Mouse (Mus musculus) central nervous system, embryonic 11.5 days (tissue): Measurements from ENCODE around the gene Prss21. TPM values are rescaled to one million over a fixed set of nuclear protein-coding genes. Genes with fewer than 3 reads are reported as not detected.

Experiments
- polyA plus RNA-seq: library from polyadenylated mRNA; depleted of rRNA; stranded (reverse); fragments of >200 nt; gene quantifications from 2 replicates; pipeline ENCODE4 v1.2.3, GENCODE M21; 2012; rRNA removed

Prss21 gene
- not detected in 2 replicates for polyA plus RNA-seq

DNA sequence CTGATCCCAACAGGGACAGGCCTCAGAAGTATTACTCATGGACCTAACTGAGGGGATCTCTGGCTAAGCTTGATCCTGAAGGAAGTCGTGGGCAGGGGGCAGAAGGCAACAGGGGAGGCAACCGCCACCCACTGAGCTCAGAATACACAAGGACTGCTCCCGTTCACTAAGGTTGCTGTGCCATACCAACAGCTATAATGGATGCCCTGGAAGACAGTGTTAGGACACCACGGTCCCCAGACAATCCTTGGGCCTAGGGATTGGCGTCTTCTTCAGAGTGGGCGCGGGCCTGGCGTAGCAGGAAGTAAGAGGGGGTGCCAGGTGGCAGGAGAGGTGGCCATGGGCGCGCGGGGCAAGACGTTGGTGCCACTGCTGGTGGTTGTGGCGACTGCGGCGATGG, at the start of gene Prss21:
Gene Prss21, plus strand, starts transcription at position 301 of the 400 bp plus-strand sequence.

DNA sequence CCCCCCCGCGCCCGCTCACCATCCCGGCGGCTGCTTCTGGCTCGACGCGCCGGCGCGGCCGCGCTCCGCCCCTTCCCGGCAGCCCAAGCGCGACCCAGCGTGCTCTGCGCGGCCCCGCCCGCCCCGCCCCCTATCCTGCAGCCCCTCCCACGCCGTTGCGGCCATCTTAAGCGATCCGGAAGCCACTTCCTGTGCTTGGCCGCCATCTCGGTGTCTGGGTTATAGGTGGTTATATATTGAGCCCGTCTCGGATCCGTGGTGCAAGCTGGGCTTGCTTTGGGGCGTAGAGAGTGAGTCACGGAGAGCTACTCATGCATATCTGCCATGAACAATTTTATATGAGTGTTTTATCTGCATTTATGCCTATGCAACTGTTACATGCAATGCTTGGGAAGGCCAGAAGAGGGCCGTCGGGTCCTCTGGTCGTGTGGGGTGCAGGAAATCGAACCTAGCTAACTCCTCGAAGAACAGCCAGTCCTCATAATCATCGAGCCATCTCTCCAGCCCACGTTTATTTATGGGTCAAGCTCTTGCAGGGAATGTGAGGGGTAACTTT, 38.7 kb upstream of the Prss21 start, which contains the start of gene Elob:
Gene Elob, minus strand, starts transcription at position 73 of the 556 bp plus-strand sequence.

GRCm38 (mm10) chr17:23836006-23836575, 31.8 kb upstream of the Prss21 start, which contains the start of gene Prss33:
Gene Prss33, minus strand, starts transcription at chr17:23836056.

GRCm38 (mm10) chr17:23843812-23844273, 24.0 kb upstream of the Prss21 start, which contains the start of the genes Prss32 and Prss41:
Gene Prss32, plus strand, starts transcription at chr17:23843855.
Gene Prss41, minus strand, starts transcription at chr17:23844172.

DNA sequence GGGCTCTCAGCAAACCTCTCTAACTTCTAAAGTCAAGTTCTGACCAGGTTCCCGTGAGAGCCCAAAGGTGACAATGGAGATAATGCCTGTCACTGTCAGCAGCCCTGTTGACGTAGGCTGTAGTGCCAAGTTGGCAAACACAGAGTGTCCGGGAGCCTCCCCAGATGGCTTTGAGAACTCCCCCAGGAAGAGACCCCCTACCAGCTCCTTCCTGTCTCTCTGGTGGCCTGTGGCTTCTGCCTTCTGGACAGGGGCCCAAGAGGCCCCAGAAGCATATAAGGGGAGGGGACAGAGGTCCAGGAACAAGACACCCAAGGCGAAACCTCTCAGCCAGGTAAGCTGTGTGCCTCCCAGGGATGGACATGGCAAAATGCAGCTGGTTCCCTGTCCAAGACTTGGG, 12.7 kb downstream of the Prss21 start, which contains the start of the genes Dcpp1 and Dcpp2:
Gene Dcpp1, plus strand, starts transcription at position 301 of the 400 bp plus-strand sequence.
Gene Dcpp2, plus strand, starts transcription at position 305 of the 400 bp plus-strand sequence.

GRCm38 (mm10) chr17:23917158-23917557, 49.3 kb downstream of the Prss21 start, which contains the start of gene Dcpp3:
Gene Dcpp3, plus strand, starts transcription at chr17:23917458.

Other genes with a start within 250 kb of the Prss21 start
- gene Mmp25, start 222.8 kb upstream of the Prss21 start, polyA plus RNA-seq, result 0.74 and 1.1 TPM in 2 replicates
- gene Bicdl2, start 207.6 kb upstream of the Prss21 start, polyA plus RNA-seq, result 0.19 and 0.22 TPM in 2 replicates
- gene Hcfc1r1, start 194.5 kb upstream of the Prss21 start, polyA plus RNA-seq, result 35.1 and 40.8 TPM in 2 replicates
- gene Thoc6, start 194.2 kb upstream of the Prss21 start, polyA plus RNA-seq, result 44.0 and 45.6 TPM in 2 replicates
- gene Tnfrsf12a, start 190.6 kb upstream of the Prss21 start, polyA plus RNA-seq, result 2.3 and 3.4 TPM in 2 replicates
- gene Cldn6, start 188.8 kb upstream of the Prss21 start, polyA plus RNA-seq, result 4.8 and 12.5 TPM in 2 replicates
- 1.6 and 2.8 TPM in 2 replicates for gene Cldn9, start 184.0 kb upstream of the Prss21 start, polyA plus RNA-seq
- 0.05 and 1.1 TPM in 2 replicates for gene 1520401A03Rik, start 145.3 kb upstream of the Prss21 start, polyA plus RNA-seq
- 45.2 and 56.0 TPM in 2 replicates for gene Pkmyt1, start 141.7 kb upstream of the Prss21 start, polyA plus RNA-seq
- 12.7 and 14.2 TPM in 2 replicates for gene Paqr4, start 127.2 kb upstream of the Prss21 start, polyA plus RNA-seq
- 1.4 and 6.2 TPM in 2 replicates for gene Kremen2, start 122.2 kb upstream of the Prss21 start, polyA plus RNA-seq
- 83.3 and 88.4 TPM in 2 replicates for gene Flywch1, start 96.5 kb upstream of the Prss21 start, polyA plus RNA-seq
- gene Flywch2, start 82.0 kb upstream of the Prss21 start, polyA plus RNA-seq, result 28.6 and 30.1 TPM in 2 replicates
- gene Srrm2, start 77.5 kb upstream of the Prss21 start, polyA plus RNA-seq, result 640 and 782 TPM in 2 replicates
- gene Elob, start 38.9 kb upstream of the Prss21 start, polyA plus RNA-seq, result 524 and 676 TPM in 2 replicates
- gene Prss33, start 32.0 kb upstream of the Prss21 start, polyA plus RNA-seq, result 0.26 and 0.46 TPM in 2 replicates
- gene Prss32, start 24.2 kb upstream of the Prss21 start, polyA plus RNA-seq, result 0.06 TPM in 1 of 2 replicates, not detected in the other
- 1.2 and 3.0 TPM in 2 replicates for gene Prss41, start 23.9 kb upstream of the Prss21 start, polyA plus RNA-seq
- not detected in 2 replicates for gene Dcpp1, start 12.8 kb downstream of the Prss21 start, polyA plus RNA-seq
- gene Dcpp2, start 12.8 kb downstream of the Prss21 start, polyA plus RNA-seq, result not detected in 2 replicates
- not detected in 2 replicates for gene Dcpp3, start 49.4 kb downstream of the Prss21 start, polyA plus RNA-seq
- 0.08 TPM in 1 of 2 replicates, not detected in the other for gene Sbp, start 73.6 kb downstream of the Prss21 start, polyA plus RNA-seq
- not detected in 2 replicates for gene Sbpl, start 87.2 kb downstream of the Prss21 start, polyA plus RNA-seq
- 0.05 TPM in 1 of 2 replicates, not detected in the other for gene Prss30, start 112.5 kb downstream of the Prss21 start, polyA plus RNA-seq
- 0.22 and 0.35 TPM in 2 replicates for gene Prss22, start 130.0 kb downstream of the Prss21 start, polyA plus RNA-seq
- 0.15 TPM in 1 of 2 replicates, not detected in the other for gene Prss27, start 170.1 kb downstream of the Prss21 start, polyA plus RNA-seq
- gene Kctd5, start 205.4 kb downstream of the Prss21 start, polyA plus RNA-seq, result 46.7 and 67.8 TPM in 2 replicates